Mouse (Mus musculus) midbrain, embryonic 11.5 days (tissue): ENCODE data around the gene Mfsd13b. TPM values are rescaled to one million over a fixed set of nuclear protein-coding genes. Genes with fewer than 3 reads are reported as not detected.

Experiments
- ATAC-seq: fragments of 200-750 bp; cut with Nextera tagmentation; 2 replicates; pipeline ENCODE4 v1.8.0; 2017; ENCODE audit warnings: moderate TSS enrichment, moderate library complexity; ENCODE audit not compliant: low FRiP score
- DNase-seq: peaks from one replicate; pipeline ENCODE4 v3.0.0; 2015; ENCODE audit warnings: low spot score; ENCODE audit errors: missing footprints
- H3K27ac ChIP-seq: fragments of 300-500 bp; sonication (generic); 2 replicates; pipeline ENCODE4 v1.5.1; 2014; ENCODE audit warnings: low read depth, low read length
- H3K27me3 ChIP-seq: fragments of 300-500 bp; sonication (generic); 2 replicates; pipeline ENCODE4 v1.6.1; 2014; ENCODE audit warnings: mild to moderate bottlenecking, low read length, moderate library complexity, mixed read lengths; ENCODE audit not compliant: control insufficient read depth, insufficient read depth
- H3K36me3 ChIP-seq: fragments of 300-500 bp; sonication (generic); 2 replicates; pipeline ENCODE4 v1.6.1; 2014; ENCODE audit warnings: mild to moderate bottlenecking, low read length, moderate library complexity, mixed read lengths; ENCODE audit not compliant: control insufficient read depth, insufficient read depth
- H3K4me1 ChIP-seq: fragments of 300-500 bp; sonication (generic); 2 replicates; pipeline ENCODE4 v1.6.1; 2014; ENCODE audit warnings: low read length; ENCODE audit not compliant: control insufficient read depth, insufficient read depth
- H3K4me2 ChIP-seq: fragments of 300-500 bp; sonication (generic); 2 replicates; pipeline ENCODE4 v1.6.1; 2014; ENCODE audit warnings: mild to moderate bottlenecking, moderate library complexity
- H3K4me3 ChIP-seq: fragments of 300-500 bp; sonication (generic); 2 replicates; pipeline ENCODE4 v1.5.1; 2014; ENCODE audit warnings: low read depth, low read length
- H3K9ac ChIP-seq: fragments of 300-500 bp; sonication (generic); 2 replicates; pipeline ENCODE4 v1.6.1; 2014; ENCODE audit warnings: low read length
- H3K9me3 ChIP-seq: fragments of 300-500 bp; sonication (generic); 2 replicates; pipeline ENCODE4 v1.6.1; 2016; ENCODE audit warnings: low read length; ENCODE audit not compliant: control insufficient read depth
- WGBS: fragments of 180-500 bp; shearing (Covaris S2); extraction: QIAGEN DNeasy Blood & Tissue Kit; methylation state at CpG from one replicate; pipeline ENCODE4 v1.1.7; 2014; 5-methylcytosine and 5-hydroxymethylcytosine counted together
- polyA plus RNA-seq: library from polyadenylated mRNA; unstranded; fragments of >200 nt; fragmentation: Nextera tagmentation; extraction: Ambion mirVana; gene quantifications from 2 replicates; pipeline ENCODE4 v1.2.1, GENCODE M21; 2014

Mfsd13b gene
- polyA plus RNA-seq = 0.19 and 0.29 TPM in 2 replicates

DNA sequence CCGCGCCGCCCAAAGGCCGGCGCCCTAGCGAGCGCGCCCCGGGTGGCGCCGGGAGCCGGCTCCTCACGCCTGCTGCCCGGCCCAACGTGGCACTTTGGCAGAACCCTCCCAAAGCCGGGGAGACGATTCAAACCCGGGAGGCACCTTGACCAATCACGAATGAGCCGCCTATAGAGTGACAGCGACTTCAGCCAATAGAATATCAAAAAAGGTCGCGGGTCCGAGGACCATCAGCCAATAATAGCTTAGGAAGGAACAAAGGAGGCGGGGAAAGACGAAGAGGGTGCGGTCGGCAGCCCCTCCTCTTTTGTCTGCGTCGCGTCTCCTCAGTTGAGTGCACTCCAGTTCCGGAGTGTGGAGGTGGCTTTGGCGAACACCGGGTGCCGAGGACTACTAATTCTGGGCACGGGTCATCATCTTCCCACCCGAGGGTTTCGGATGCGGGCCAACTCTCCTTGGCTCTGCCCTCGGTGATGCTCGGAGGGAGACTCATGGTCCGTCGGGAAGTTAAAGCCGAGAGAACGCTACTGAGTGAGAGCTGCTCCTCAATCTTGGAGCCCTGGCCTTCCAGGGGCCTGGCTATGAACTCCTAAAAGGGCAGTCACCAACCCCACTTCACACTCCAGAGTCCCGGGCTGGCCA is at the start of gene Mfsd13b, which contains the start of gene Cdr2:
Gene Mfsd13b (plus strand): TSS at position 310 of the 642 bp plus-strand sequence.
Gene Cdr2 (minus strand): TSS at position 113 of the 642 bp plus-strand sequence.
- peak; percentile 100 for DNase-seq
- peak within 1 kb of the TSS; percentile 92 for H3K4me3 ChIP-seq
- H3K4me2 ChIP-seq = peak within 1 kb of the TSS; percentile 85
- H3K27me3 ChIP-seq = no peaks in the 10 kb centered on the region
- H3K27ac ChIP-seq = peak within 1 kb of the TSS; percentile 41
- peak within 1 kb of the TSS; percentile 89 for H3K9ac ChIP-seq
- H3K36me3 ChIP-seq = no peaks in the 10 kb centered on the region
- H3K4me1 ChIP-seq = peaks cover 12% of the 10 kb centered on the region; the same call in 1 of the 2 replicates
- under 1% methylated on average over 46 of the region's 46 CpGs for WGBS
- peak; percentile 98 for ATAC-seq
- no peaks in the 10 kb centered on the region for H3K9me3 ChIP-seq

DNA sequence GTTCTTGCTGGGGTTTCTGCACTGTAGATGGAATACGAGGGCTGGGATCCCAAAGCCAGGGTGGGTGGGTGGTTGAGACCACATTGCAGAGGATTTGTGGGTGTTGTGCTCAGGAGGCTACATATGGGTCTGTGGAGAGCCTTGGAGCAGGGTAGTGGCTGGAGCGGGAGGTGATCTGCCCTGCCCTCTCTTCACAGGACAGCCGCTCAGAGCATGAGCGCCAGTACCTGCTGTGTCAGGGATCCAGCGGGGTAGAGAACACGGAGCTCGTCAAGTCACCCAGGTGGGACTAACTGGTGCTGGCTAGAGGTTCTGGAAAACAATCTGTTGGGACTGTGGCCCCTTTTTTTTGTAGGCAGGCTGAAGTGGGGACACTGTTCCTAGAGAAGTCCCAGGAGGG is 49.2 kb upstream of the Mfsd13b start:
- Histone ChIP-seq H3K9me3 (no peaks in the 10 kb centered on the region), H3K27me3 (no peaks in the 10 kb centered on the region), H3K4me3 (no peak overlapping the region), H3K4me1 (no peaks in the 10 kb centered on the region), H3K9ac (no peak overlapping the region), H3K36me3 (peaks cover 16% of the 10 kb centered on the region), H3K27ac (no peak overlapping the region), H3K4me2 (no peak overlapping the region)
- ATAC-seq (0 out of 2 replicates have a peak, but pooled peaks have one; percentile 9), DNase-seq (no peak)
- WGBS = 90% methylated on average over 7 of the region's 7 CpGs

GRCm38 (mm10) chr7:120933680-120934195 is 48.6 kb upstream of the Mfsd13b start:
- 81% methylated on average over 5 of the region's 5 CpGs for WGBS
- no peak overlapping the region for H3K9ac ChIP-seq
- H3K4me2 ChIP-seq = no peak overlapping the region
- H3K9me3 ChIP-seq = no peaks in the 10 kb centered on the region
- H3K27me3 ChIP-seq = no peaks in the 10 kb centered on the region
- peaks cover 17% of the 10 kb centered on the region for H3K36me3 ChIP-seq
- no peak overlapping the region for H3K4me3 ChIP-seq
- no peaks in the 10 kb centered on the region for H3K4me1 ChIP-seq
- ATAC-seq = no peak
- no peak overlapping the region for H3K27ac ChIP-seq
- no peak for DNase-seq

DNA sequence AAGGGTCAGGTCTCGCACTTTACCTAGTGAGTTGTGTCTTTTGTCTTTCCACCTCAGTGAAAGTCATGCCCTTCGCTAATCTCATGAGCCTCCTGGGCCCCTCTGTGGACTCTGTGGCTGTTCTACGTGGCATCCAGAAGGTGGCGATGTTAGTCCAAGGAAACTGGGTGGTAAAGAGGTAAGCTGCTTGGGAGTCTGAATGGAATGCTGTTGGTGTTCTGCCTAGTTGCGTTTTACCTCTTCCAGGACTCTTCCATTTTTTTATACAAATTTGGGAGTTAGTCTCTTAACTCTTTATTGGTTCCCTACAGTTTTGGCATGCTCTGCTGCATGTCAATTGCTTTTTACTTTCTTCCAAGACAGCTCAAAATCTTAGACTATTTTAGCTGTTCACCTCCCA is 47.6 kb upstream of the Mfsd13b start:
- no peaks in the 10 kb centered on the region for H3K4me1 ChIP-seq
- H3K27me3 ChIP-seq = no peaks in the 10 kb centered on the region
- peaks cover 23% of the 10 kb centered on the region for H3K36me3 ChIP-seq
- ATAC-seq (0 out of 2 replicates have a peak, but pooled peaks have one; percentile 30), DNase-seq (peak; percentile 88)
- no peaks in the 10 kb centered on the region for H3K9me3 ChIP-seq
- H3K27ac ChIP-seq = no peak overlapping the region
- H3K9ac ChIP-seq = no peak overlapping the region
- no peak overlapping the region for H3K4me2 ChIP-seq
- WGBS = 29% methylated on average over 5 of the region's 5 CpGs
- no peak overlapping the region for H3K4me3 ChIP-seq

DNA sequence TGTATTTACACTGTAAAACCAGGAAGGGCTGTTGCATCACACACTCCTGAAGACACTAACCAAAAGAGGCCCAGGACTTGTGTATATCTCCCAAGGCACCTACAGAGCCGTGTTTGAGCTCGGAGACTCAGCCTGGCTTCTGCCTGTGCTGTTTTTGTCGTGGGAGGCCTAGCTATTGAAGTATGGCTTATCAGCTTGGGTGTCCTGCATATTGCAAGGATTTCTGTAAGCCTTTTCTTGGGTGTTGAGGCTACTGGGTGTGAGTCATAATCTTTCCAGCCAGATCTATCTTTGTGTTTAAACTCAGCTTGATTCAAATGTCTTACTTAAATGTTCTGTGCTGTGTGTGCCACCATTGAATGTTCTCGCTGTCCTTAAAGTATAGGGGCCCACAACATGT is 45.8 kb upstream of the Mfsd13b start:
- no peaks in the 10 kb centered on the region for H3K27me3 ChIP-seq
- no peak for DNase-seq
- ATAC-seq = no peak
- no peaks in the 10 kb centered on the region for H3K9me3 ChIP-seq
- H3K4me3 ChIP-seq = no peak overlapping the region
- no peak overlapping the region for H3K27ac ChIP-seq
- peaks cover 31% of the 10 kb centered on the region for H3K36me3 ChIP-seq
- WGBS = 92% methylated on average over 4 of the region's 4 CpGs
- H3K4me1 ChIP-seq = no peaks in the 10 kb centered on the region
- no peak overlapping the region for H3K4me2 ChIP-seq
- H3K9ac ChIP-seq = no peak overlapping the region

DNA sequence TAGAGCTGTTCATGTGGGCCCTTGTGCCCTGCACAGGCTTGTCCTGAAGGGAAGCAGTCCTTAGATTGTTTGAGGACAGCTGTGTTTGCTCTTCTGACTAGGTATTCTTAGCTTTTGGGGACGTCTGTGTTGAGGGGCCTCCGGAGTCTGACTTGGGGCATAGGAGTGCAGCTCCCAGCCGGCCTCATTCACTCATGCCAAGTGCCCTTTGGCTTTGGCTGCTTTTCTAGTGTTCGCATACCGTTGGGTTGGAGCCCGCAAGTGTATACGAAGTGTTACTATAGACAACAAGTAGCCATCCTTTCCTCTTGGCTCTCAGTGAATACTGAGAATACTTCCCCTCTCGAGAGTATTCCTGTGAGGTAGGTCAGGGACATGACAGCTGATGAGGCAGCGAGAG is 44.1 kb upstream of the Mfsd13b start:
- H3K4me3 ChIP-seq = no peak overlapping the region
- whole genome bisulfite sequencing = 89% methylated on average over 9 of the region's 9 CpGs
- H3K27me3 ChIP-seq = no peaks in the 10 kb centered on the region
- H3K36me3 ChIP-seq = peaks cover 29% of the 10 kb centered on the region
- DNase-seq (no peak), ATAC-seq (no peak)
- H3K4me2 ChIP-seq = no peak overlapping the region
- H3K9ac ChIP-seq = no peak overlapping the region
- H3K9me3 ChIP-seq = no peaks in the 10 kb centered on the region
- H3K27ac ChIP-seq = no peak overlapping the region
- H3K4me1 ChIP-seq = no peaks in the 10 kb centered on the region

- ATAC-seq (no peak), DNase-seq (no peak)
- Histone ChIP-seq H3K4me2 (no peak overlapping the region), H3K36me3 (peaks cover 34% of the 10 kb centered on the region), H3K4me1 (no peaks in the 10 kb centered on the region), H3K4me3 (no peak overlapping the region), H3K27ac (no peak overlapping the region), H3K9me3 (no peaks in the 10 kb centered on the region), H3K27me3 (no peaks in the 10 kb centered on the region), H3K9ac (no peak overlapping the region)
- 93% methylated on average over 12 of the region's 12 CpGs for WGBS
Observed at GRCm38 (mm10) chr7:120940343-120940742, 42.0 kb upstream of the Mfsd13b start.

DNA sequence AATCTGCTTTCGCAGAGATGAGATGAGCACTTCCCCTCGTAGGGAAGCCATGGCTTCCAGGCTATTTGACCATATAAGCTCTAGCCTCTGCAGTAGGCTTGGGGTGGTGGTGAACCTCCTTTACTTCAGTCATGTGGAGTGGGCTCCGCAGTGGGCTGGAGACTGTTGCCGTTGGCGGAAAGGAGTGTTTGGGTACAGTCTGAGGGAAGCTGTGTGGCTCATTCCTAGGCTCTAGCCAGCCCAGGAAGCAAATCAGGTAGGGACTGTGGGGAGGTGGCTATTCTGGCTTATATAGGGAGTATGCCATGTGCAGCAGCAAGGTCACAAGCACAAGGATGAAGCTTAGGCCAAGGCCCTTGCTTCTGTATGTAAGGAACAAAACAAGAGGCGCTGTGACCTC is 41.1 kb upstream of the Mfsd13b start:
- DNase-seq (no peak), ATAC-seq (no peak)
- no peak overlapping the region for H3K4me2 ChIP-seq
- H3K9me3 ChIP-seq = no peaks in the 10 kb centered on the region
- no peak overlapping the region for H3K9ac ChIP-seq
- no peak overlapping the region for H3K27ac ChIP-seq
- H3K4me3 ChIP-seq = no peak overlapping the region
- no peaks in the 10 kb centered on the region for H3K4me1 ChIP-seq
- H3K36me3 ChIP-seq = peaks cover 33% of the 10 kb centered on the region
- WGBS = 98% methylated on average over 6 of the region's 6 CpGs
- H3K27me3 ChIP-seq = no peaks in the 10 kb centered on the region

DNA sequence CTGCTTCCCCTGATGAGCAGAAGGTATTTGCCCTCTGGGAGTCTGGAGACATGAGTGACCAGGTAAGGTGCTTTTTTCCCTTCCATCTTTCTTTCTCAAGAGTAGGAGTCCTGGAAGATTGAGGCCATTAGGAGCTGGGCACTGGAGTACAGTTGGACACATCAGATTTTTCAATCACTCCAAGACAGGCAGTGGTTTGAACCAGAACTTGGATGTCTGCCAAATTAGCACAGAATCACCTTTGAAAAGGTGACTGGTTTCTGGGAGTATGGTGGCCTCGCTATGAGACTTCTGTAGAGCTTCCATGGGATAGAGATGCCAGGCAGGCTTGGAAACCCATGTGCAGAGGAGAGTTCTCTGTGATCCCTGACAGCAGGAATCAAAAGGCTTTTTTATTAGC is 39.8 kb upstream of the Mfsd13b start:
- 94% methylated on average over 1 of the region's 1 CpGs for WGBS
- ATAC-seq = no peak
- H3K4me3 ChIP-seq = no peak overlapping the region

More for the DNA sequence above, 39.8 kb upstream of the Mfsd13b start:
- peaks cover 31% of the 10 kb centered on the region for H3K36me3 ChIP-seq
- no peak overlapping the region for H3K4me2 ChIP-seq
- no peak overlapping the region for H3K9ac ChIP-seq
- H3K27me3 ChIP-seq = no peaks in the 10 kb centered on the region
- no peak overlapping the region for H3K27ac ChIP-seq
- H3K4me1 ChIP-seq = no peaks in the 10 kb centered on the region
- no peaks in the 10 kb centered on the region for H3K9me3 ChIP-seq
- no peak for DNase-seq
